Mouse (Mus musculus): ENCODE data around the gene Adprh.

GRCm38 (mm10) chr16:38476312-38477240 is 24.1 kb upstream of the Adprh start:
- TF ChIP-seq POLR2A (IDR thresholded peaks at IDR 0.05; ENCODE audit: extremely low read depth, insufficient read depth, low read length), result no peak
- TF ChIP-seq CTCF (IDR thresholded peaks at IDR 0.05; ENCODE audit: low read depth, low read length), result no peak

Measured in liver, adult 2 months (tissue).